Mouse (Mus musculus) intestine, embryonic 15.5 days (tissue): ENCODE measurements at regions not wholly inside any gene's neighbourhood (a gene's known extent, or its start where the extent isn't known, plus 50 kb on each side); places are given as distances from the start of the nearest gene placed in this dataset.
A peak's percentile ranks its signal among the peaks of the same experiment; 100 is the strongest.

Experiments
- ATAC-seq: fragments of 200-750 bp; cut with Nextera tagmentation; 2 replicates; pipeline ENCODE4 v1.8.0; 2017; ENCODE audit warnings: moderate TSS enrichment, moderate library complexity
- H3K27ac ChIP-seq: fragments of 300-500 bp; sonication (generic); 2 replicates; pipeline ENCODE4 v1.5.1; 2015; ENCODE audit warnings: mild to moderate bottlenecking, inconsistent platforms
- H3K27me3 ChIP-seq: fragments of 300-500 bp; sonication (generic); replicated peaks from 2 replicates; pipeline ENCODE4 v1.6.1; 2015; ENCODE audit warnings: inconsistent platforms
- H3K36me3 ChIP-seq: fragments of 300-500 bp; sonication (generic); 2 replicates; pipeline ENCODE4 v1.6.1; 2015; ENCODE audit warnings: inconsistent platforms
- H3K4me1 ChIP-seq: fragments of 300-500 bp; sonication (generic); replicated peaks from 2 replicates; pipeline ENCODE4 v1.6.1; 2015; ENCODE audit warnings: inconsistent platforms
- H3K4me2 ChIP-seq: fragments of 300-500 bp; sonication (generic); replicated peaks from 2 replicates; pipeline ENCODE4 v1.6.1; 2015; ENCODE audit warnings: mild to moderate bottlenecking, inconsistent platforms
- H3K4me3 ChIP-seq: fragments of 300-500 bp; sonication (generic); replicated peaks from 2 replicates; pipeline ENCODE4 v1.5.1; 2015; ENCODE audit warnings: inconsistent platforms
- H3K9ac ChIP-seq: fragments of 300-500 bp; sonication (generic); 2 replicates; pipeline ENCODE4 v1.6.1; 2015; ENCODE audit warnings: inconsistent platforms
- H3K9me3 ChIP-seq: fragments of 300-500 bp; sonication (generic); 2 replicates; pipeline ENCODE4 v1.6.1; 2016; ENCODE audit warnings: inconsistent platforms
- WGBS: fragments of 180-500 bp; shearing (Covaris S2); methylation state at CpG from one replicate; pipeline ENCODE4 v1.1.7; 2015; 5-methylcytosine and 5-hydroxymethylcytosine counted together

DNA sequence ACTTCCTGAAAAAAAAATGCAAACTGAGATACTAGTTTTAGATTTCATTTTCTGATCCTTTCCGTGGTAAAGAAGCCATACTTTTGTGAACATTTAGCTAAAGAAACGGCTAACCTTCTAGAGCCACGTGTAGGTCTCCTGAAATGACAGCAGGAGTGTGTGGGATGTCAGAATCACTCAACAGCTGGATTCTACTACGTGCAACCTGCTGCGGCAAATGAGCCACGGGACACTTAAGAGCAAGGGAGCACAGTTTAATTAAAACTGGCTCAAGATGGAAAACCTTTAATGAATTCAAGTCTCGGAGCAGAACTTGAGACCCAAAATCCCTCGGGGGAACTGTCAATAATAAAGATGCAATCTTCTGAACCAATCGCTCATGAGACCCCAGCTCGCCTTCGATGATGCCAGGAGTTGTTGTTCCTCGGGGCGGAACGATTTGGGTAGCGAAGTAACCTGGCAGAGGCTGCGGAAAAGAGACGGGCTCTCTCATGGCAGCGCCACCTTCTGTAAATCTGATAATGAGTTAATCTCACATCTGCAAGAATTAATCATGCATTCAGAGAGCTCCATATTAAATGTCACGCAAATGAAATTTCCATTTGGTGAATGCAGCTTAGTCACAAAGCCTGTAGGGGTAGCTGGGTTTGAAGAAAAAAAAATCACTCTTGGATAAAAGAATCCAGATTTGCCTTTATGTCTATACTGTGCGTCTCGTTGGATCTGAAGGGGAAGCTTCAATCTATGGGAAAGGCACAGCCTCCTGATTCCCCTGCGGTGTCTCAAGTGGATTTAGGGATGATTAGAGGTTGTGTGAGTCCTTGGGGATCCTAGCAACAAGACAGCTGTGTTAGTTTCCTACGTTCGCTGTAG, 90.9 kb upstream of the Krr1 start:
- Histone ChIP-seq H3K4me1 (no peaks in the 10 kb centered on the region), H3K27me3 (no peaks in the 10 kb centered on the region), H3K36me3 (no peaks in the 10 kb centered on the region), H3K9me3 (no peaks in the 10 kb centered on the region), H3K4me3 (no peak overlapping the region), H3K27ac (no peak overlapping the region), H3K4me2 (no peak overlapping the region), H3K9ac (no peak overlapping the region)
- ATAC-seq, result no peak
- WGBS, result 89% methylated on average over 24 of the region's 24 CpGs

DNA sequence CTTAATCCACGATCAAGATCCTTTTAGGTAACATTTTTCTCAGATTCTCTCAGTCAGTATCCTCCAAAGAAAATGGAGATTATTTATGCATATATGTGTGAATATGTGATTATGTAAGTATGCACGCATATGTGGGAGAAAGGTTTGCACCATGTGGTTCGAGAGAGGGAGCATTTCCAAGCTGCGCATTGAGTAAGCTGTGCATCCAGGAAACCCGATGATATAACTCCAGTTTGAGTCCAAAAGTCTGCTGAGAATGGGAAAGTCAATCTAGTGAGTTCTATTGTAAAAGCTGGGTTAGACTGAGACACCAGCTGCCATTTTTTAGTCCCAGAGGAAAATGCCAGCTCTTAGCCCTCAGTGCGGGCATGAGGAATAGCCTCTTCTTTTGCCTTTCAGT, 89.9 kb upstream of the Krr1 start:
- H3K27me3 ChIP-seq, result no peaks in the 10 kb centered on the region
- H3K4me3 ChIP-seq, result no peak overlapping the region
- no peak overlapping the region for H3K27ac ChIP-seq
- no peak for ATAC-seq
- no peaks in the 10 kb centered on the region for H3K9me3 ChIP-seq
- no peak overlapping the region for H3K4me2 ChIP-seq
- no peaks in the 10 kb centered on the region for H3K4me1 ChIP-seq
- H3K36me3 ChIP-seq, result no peaks in the 10 kb centered on the region
- 91% methylated on average over 6 of the region's 6 CpGs for WGBS
- no peak overlapping the region for H3K9ac ChIP-seq

DNA sequence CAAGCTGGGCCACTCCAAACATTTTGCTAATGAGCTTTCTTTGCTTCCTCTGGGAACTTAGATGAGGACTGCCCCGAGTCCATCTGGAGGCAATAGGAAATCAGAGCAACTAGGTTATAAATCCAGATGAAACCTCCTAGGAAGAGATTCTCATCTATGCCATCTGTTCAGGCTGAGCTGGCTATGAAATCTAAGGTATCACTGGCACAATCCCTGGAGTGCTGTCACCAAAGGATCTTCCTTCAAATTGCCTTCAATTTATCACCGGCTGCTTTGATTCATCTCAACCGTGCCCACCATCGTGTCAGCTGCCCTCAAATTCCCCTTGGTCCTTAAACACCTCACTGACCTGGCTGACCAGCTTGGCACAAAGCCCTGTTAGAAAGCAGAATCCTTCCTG, 87.8 kb upstream of the Krr1 start:
- H3K4me2 ChIP-seq, result no peak overlapping the region
- no peak overlapping the region for H3K27ac ChIP-seq
- no peaks in the 10 kb centered on the region for H3K4me1 ChIP-seq
- 71% methylated on average over 4 of the region's 4 CpGs for WGBS
- no peaks in the 10 kb centered on the region for H3K27me3 ChIP-seq
- no peaks in the 10 kb centered on the region for H3K36me3 ChIP-seq
- H3K4me3 ChIP-seq, result no peak overlapping the region
- H3K9ac ChIP-seq, result no peak overlapping the region
- no peaks in the 10 kb centered on the region for H3K9me3 ChIP-seq
- ATAC-seq, result no peak

- ATAC-seq, result no peak
- WGBS, result 89% methylated on average over 5 of the region's 5 CpGs
- Histone ChIP-seq H3K27ac (no peak overlapping the region), H3K9ac (no peak overlapping the region), H3K4me2 (no peak overlapping the region), H3K9me3 (no peaks in the 10 kb centered on the region), H3K27me3 (no peaks in the 10 kb centered on the region), H3K4me3 (no peak overlapping the region), H3K4me1 (no peaks in the 10 kb centered on the region), H3K36me3 (no peaks in the 10 kb centered on the region)
These were observed 83.4 kb upstream of the Krr1 start for GRCm38 (mm10) chr10:111889111-111889510.

DNA sequence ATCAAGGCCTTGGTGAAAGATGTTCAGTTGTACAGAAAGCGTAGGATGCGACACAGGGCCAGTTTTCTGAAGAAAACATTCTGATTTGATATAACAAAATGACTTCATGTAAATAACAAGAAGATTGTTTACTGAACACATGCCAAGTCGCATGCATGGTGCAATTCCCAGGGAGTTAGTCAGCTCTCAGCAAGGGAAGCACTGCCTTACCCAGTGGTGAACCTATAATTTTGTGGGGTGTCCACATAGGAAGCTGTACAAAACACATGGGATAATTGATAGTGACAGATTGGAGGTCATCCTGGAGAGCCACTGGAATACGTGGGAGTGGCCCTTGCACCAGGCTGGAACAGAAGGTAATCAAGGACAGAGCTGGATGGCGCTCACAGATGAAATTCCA, 79.0 kb upstream of the Krr1 start:
- Histone ChIP-seq H3K9me3 (no peaks in the 10 kb centered on the region), H3K9ac (no peak overlapping the region), H3K36me3 (no peaks in the 10 kb centered on the region), H3K27me3 (no peaks in the 10 kb centered on the region), H3K4me2 (no peak overlapping the region), H3K4me3 (no peak overlapping the region), H3K4me1 (no peaks in the 10 kb centered on the region), H3K27ac (peak overlapping the region; percentile 49)
- peak; percentile 79 for ATAC-seq
- 63% methylated on average over 5 of the region's 5 CpGs for WGBS

- Histone ChIP-seq H3K9me3 (no peaks in the 10 kb centered on the region), H3K4me3 (no peak overlapping the region), H3K4me2 (no peak overlapping the region), H3K36me3 (no peaks in the 10 kb centered on the region), H3K27me3 (no peaks in the 10 kb centered on the region), H3K9ac (no peak overlapping the region), H3K27ac (peak overlapping the region; percentile 49), H3K4me1 (no peaks in the 10 kb centered on the region)
- WGBS, result 53% methylated on average over 8 of the region's 8 CpGs
- ATAC-seq, result peak; percentile 91
These were observed 78.5 kb upstream of the Krr1 start for GRCm38 (mm10) chr10:111893941-111894340.

- Histone ChIP-seq H3K27ac (no peak overlapping the region), H3K27me3 (no peaks in the 10 kb centered on the region), H3K4me1 (no peaks in the 10 kb centered on the region), H3K9ac (no peak overlapping the region), H3K9me3 (no peaks in the 10 kb centered on the region), H3K4me2 (no peak overlapping the region), H3K36me3 (no peaks in the 10 kb centered on the region), H3K4me3 (no peak overlapping the region)
- 48% methylated on average over 3 of the region's 3 CpGs for WGBS
- no peak for ATAC-seq
These were observed 75.1 kb upstream of the Krr1 start for GRCm38 (mm10) chr10:111897361-111897760.

GRCm38 (mm10) chr10:111900723-111901716, 71.4 kb upstream of the Krr1 start:
- Histone ChIP-seq H3K4me2 (no peak overlapping the region), H3K4me1 (no peaks in the 10 kb centered on the region), H3K36me3 (no peaks in the 10 kb centered on the region), H3K9me3 (no peaks in the 10 kb centered on the region), H3K27ac (no peak overlapping the region), H3K9ac (no peak overlapping the region), H3K27me3 (no peaks in the 10 kb centered on the region), H3K4me3 (no peak overlapping the region)
- 77% methylated on average over 17 of the region's 17 CpGs for WGBS
- no peak for ATAC-seq

DNA sequence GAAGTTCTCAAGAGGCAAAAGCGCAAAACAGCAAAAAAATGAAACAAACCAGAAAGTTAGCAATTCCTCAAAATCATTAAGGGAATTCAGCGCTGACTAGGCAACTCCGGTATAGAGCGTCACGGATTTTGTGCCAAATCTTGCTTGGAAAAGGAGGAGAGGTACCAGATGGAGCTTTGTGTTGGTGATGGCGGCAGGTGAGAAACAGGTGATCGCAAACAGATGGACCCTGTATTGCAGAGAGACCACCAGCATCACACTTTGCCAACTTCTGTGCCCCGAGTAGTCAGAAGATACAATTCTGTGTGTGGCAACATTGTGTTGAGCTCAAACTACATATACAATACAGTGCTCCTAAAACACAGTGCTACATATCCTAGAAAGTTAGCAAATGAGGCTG, 68.5 kb upstream of the Krr1 start:
- ATAC-seq, result no peak
- no peak overlapping the region for H3K27ac ChIP-seq
- no peaks in the 10 kb centered on the region for H3K4me1 ChIP-seq
- no peak overlapping the region for H3K4me3 ChIP-seq
- H3K27me3 ChIP-seq, result no peaks in the 10 kb centered on the region
- no peaks in the 10 kb centered on the region for H3K36me3 ChIP-seq
- WGBS, result 96% methylated on average over 8 of the region's 8 CpGs
- H3K4me2 ChIP-seq, result no peak overlapping the region
- H3K9ac ChIP-seq, result no peak overlapping the region
- H3K9me3 ChIP-seq, result no peaks in the 10 kb centered on the region

GRCm38 (mm10) chr10:111907836-111908235, 64.6 kb upstream of the Krr1 start:
- 82% methylated on average over 5 of the region's 5 CpGs for WGBS
- no peak for ATAC-seq

GRCm38 (mm10) chr10:111912561-111912960, 59.9 kb upstream of the Krr1 start:
- no peak for ATAC-seq
- H3K36me3 ChIP-seq, result no peaks in the 10 kb centered on the region
- H3K27ac ChIP-seq, result no peak overlapping the region
- no peak overlapping the region for H3K4me3 ChIP-seq
- no peak overlapping the region for H3K9ac ChIP-seq
- no peaks in the 10 kb centered on the region for H3K27me3 ChIP-seq
- no peaks in the 10 kb centered on the region for H3K4me1 ChIP-seq
- no peaks in the 10 kb centered on the region for H3K9me3 ChIP-seq
- 92% methylated on average over 6 of the region's 6 CpGs for WGBS
- H3K4me2 ChIP-seq, result no peak overlapping the region

More at GRCm38 (mm10) chr10:111907836-111908235, 64.6 kb upstream of the Krr1 start:
- Histone ChIP-seq H3K36me3 (no peaks in the 10 kb centered on the region), H3K4me1 (no peaks in the 10 kb centered on the region), H3K9ac (no peak overlapping the region), H3K9me3 (no peaks in the 10 kb centered on the region), H3K27me3 (no peaks in the 10 kb centered on the region), H3K27ac (no peak overlapping the region), H3K4me2 (no peak overlapping the region), H3K4me3 (no peak overlapping the region)

DNA sequence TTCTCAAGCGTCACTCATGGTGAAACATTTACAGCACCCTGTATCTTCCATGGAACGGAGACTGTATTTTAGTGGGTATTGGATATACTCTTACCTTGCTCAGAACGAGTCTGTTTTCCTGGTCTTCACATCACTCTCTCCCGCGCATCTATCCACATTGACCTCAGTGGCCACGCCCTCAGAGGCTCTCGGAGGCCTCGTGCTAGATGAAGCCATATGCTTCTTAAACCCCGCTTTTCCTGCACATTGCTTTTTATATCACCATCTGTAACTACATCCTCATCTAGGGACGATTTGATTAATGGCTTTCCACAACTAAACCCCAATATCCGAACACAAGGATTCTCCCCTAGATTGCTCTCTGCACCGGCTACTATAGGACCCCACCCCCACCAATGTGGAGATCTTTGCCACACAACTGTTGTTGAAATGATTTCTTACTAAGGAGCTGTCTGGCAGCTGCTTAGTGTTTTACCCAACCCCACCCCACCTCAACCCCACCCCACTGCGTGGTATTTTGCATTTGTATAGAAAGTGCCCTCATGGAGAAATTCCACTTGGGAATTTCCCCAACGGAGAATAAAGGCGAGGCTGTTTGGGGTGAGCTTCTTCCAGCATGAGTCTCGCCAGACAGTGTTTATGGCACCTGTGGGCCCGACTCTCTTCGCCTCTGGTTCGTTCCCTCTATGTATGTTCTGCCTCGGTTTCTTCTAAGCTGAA, 59.2 kb upstream of the Krr1 start:
- H3K4me2 ChIP-seq, result no peak overlapping the region

More for the DNA sequence above, 59.2 kb upstream of the Krr1 start:
- H3K36me3 ChIP-seq, result no peaks in the 10 kb centered on the region
- H3K9me3 ChIP-seq, result no peaks in the 10 kb centered on the region
- no peak for ATAC-seq
- no peaks in the 10 kb centered on the region for H3K27me3 ChIP-seq
- WGBS, result 83% methylated on average over 20 of the region's 20 CpGs
- H3K27ac ChIP-seq, result no peak overlapping the region
- no peak overlapping the region for H3K9ac ChIP-seq
- H3K4me3 ChIP-seq, result no peak overlapping the region
- no peaks in the 10 kb centered on the region for H3K4me1 ChIP-seq
